Mouse (Mus musculus): ENCODE data around the gene Epb41l3. TPM values are rescaled to one million over a fixed set of nuclear protein-coding genes. Genes with fewer than 3 reads are reported as not detected.

The Epb41l3 gene
- polyA plus RNA-seq, 1 experiment from 2014 or later = 16.6 TPM

GRCm38 (mm10) chr17:69216120-69216519, 140.6 kb downstream of the Epb41l3 start:
- no peaks in the 10 kb centered on the region for H3K9me3 ChIP-seq (ENCODE audit: control insufficient read depth, low read length)
- H3K4me2 ChIP-seq (replicated peaks; ENCODE audit: low read depth) = no peak overlapping the region
- H3K36me3 ChIP-seq (ENCODE audit: control insufficient read depth, insufficient read depth, low read length) = no peaks in the 10 kb centered on the region
- DNase-seq (ENCODE audit: low spot score) = no peak
- no peak overlapping the region for H3K9ac ChIP-seq (ENCODE audit: low read length)
- H3K4me1 ChIP-seq (replicated peaks; ENCODE audit: control insufficient read depth, insufficient read depth) = no peaks in the 10 kb centered on the region
- no peak overlapping the region for H3K27ac ChIP-seq (replicated peaks)
- no peaks in the 10 kb centered on the region for H3K27me3 ChIP-seq (ENCODE audit: control insufficient read depth, insufficient read depth, low read length)
- WGBS = 88% methylated on average over 3 of the region's 3 CpGs
- TF ChIP-seq EP300 (optimal IDR thresholded peaks at IDR 0.05) (no peak), CTCF (IDR thresholded peaks at IDR 0.05; ENCODE audit: low read depth) (no peak)
- ATAC-seq (ENCODE audit: low FRiP score, low TSS enrichment) = no peak
- H3K4me3 ChIP-seq (ENCODE audit: low read depth, low read length) = no peak overlapping the region

- WGBS = 76% methylated on average over 7 of the region's 7 CpGs
- Histone ChIP-seq H3K36me3 (ENCODE audit: control insufficient read depth, insufficient read depth, low read length) (no peaks in the 10 kb centered on the region), H3K4me3 (ENCODE audit: low read depth, low read length) (no peak overlapping the region), H3K27me3 (ENCODE audit: control insufficient read depth, insufficient read depth, low read length) (no peaks in the 10 kb centered on the region), H3K4me2 (replicated peaks; ENCODE audit: low read depth) (no peak overlapping the region), H3K9me3 (ENCODE audit: control insufficient read depth, low read length) (no peaks in the 10 kb centered on the region), H3K4me1 (replicated peaks; ENCODE audit: control insufficient read depth, insufficient read depth) (no peaks in the 10 kb centered on the region), H3K27ac (replicated peaks) (no peak overlapping the region), H3K9ac (ENCODE audit: low read length) (no peak overlapping the region)
- DNase-seq (ENCODE audit: low spot score) (no peak), ATAC-seq (ENCODE audit: low FRiP score, low TSS enrichment) (no peak)
- TF ChIP-seq CTCF (IDR thresholded peaks at IDR 0.05; ENCODE audit: low read depth) = no peak
- no peak for TF ChIP-seq EP300 (optimal IDR thresholded peaks at IDR 0.05)
Observed at GRCm38 (mm10) chr17:69220849-69221248, 145.4 kb downstream of the Epb41l3 start.

GRCm38 (mm10) chr17:69221377-69221776, 145.9 kb downstream of the Epb41l3 start:
- H3K9ac ChIP-seq (ENCODE audit: low read length) = no peak overlapping the region
- no peaks in the 10 kb centered on the region for H3K36me3 ChIP-seq (ENCODE audit: control insufficient read depth, insufficient read depth, low read length)
- H3K4me1 ChIP-seq (replicated peaks; ENCODE audit: control insufficient read depth, insufficient read depth) = no peaks in the 10 kb centered on the region
- no peak for DNase-seq (ENCODE audit: low spot score)
- 53% methylated on average over 6 of the region's 6 CpGs for WGBS
- ATAC-seq (ENCODE audit: low FRiP score, low TSS enrichment) = 0 out of 2 replicates have a peak, but pooled peaks have one; percentile 56
- TF ChIP-seq EP300 (optimal IDR thresholded peaks at IDR 0.05) = no peak
- TF ChIP-seq CTCF (IDR thresholded peaks at IDR 0.05; ENCODE audit: low read depth) = no peak
- H3K27me3 ChIP-seq (ENCODE audit: control insufficient read depth, insufficient read depth, low read length) = no peaks in the 10 kb centered on the region
- no peak overlapping the region for H3K4me2 ChIP-seq (replicated peaks; ENCODE audit: low read depth)
- no peaks in the 10 kb centered on the region for H3K9me3 ChIP-seq (ENCODE audit: control insufficient read depth, low read length)
- no peak overlapping the region for H3K27ac ChIP-seq (replicated peaks)
- no peak overlapping the region for H3K4me3 ChIP-seq (ENCODE audit: low read depth, low read length)

- Histone ChIP-seq H3K36me3 (ENCODE audit: control insufficient read depth, insufficient read depth, low read length) (no peaks in the 10 kb centered on the region), H3K4me3 (ENCODE audit: low read depth, low read length) (no peak overlapping the region), H3K9ac (ENCODE audit: low read length) (no peak overlapping the region), H3K27ac (replicated peaks) (no peak overlapping the region), H3K4me2 (replicated peaks; ENCODE audit: low read depth) (no peak overlapping the region), H3K9me3 (ENCODE audit: control insufficient read depth, low read length) (no peaks in the 10 kb centered on the region), H3K27me3 (ENCODE audit: control insufficient read depth, insufficient read depth, low read length) (no peaks in the 10 kb centered on the region), H3K4me1 (replicated peaks; ENCODE audit: control insufficient read depth, insufficient read depth) (0 out of 2 replicates have a peak, but pooled peaks cover 3% of the 10 kb centered on the region)
- 30% methylated on average over 10 of the region's 10 CpGs for WGBS
- TF ChIP-seq EP300 (optimal IDR thresholded peaks at IDR 0.05) (no peak), CTCF (IDR thresholded peaks at IDR 0.05; ENCODE audit: low read depth) (no peak)
- ATAC-seq (ENCODE audit: low FRiP score, low TSS enrichment) (no peak), DNase-seq (ENCODE audit: low spot score) (no peak)
Observed at GRCm38 (mm10) chr17:69221966-69222692, 146.6 kb downstream of the Epb41l3 start.

- Histone ChIP-seq H3K4me2 (replicated peaks; ENCODE audit: low read depth) (no peak overlapping the region), H3K9me3 (ENCODE audit: control insufficient read depth, low read length) (no peaks in the 10 kb centered on the region), H3K36me3 (ENCODE audit: control insufficient read depth, insufficient read depth, low read length) (no peaks in the 10 kb centered on the region), H3K4me3 (ENCODE audit: low read depth, low read length) (no peak overlapping the region), H3K4me1 (replicated peaks; ENCODE audit: control insufficient read depth, insufficient read depth) (0 out of 2 replicates have a peak, but pooled peaks cover 3% of the 10 kb centered on the region), H3K27ac (replicated peaks) (no peak overlapping the region), H3K27me3 (ENCODE audit: control insufficient read depth, insufficient read depth, low read length) (no peaks in the 10 kb centered on the region), H3K9ac (ENCODE audit: low read length) (no peak overlapping the region)
- TF ChIP-seq EP300 (optimal IDR thresholded peaks at IDR 0.05) (no peak), CTCF (IDR thresholded peaks at IDR 0.05; ENCODE audit: low read depth) (no peak)
- 84% methylated on average over 7 of the region's 7 CpGs for WGBS
- DNase-seq (ENCODE audit: low spot score) = no peak
- 0 out of 2 replicates have a peak, but pooled peaks have one; percentile 21 for ATAC-seq (ENCODE audit: low FRiP score, low TSS enrichment)
Observed at GRCm38 (mm10) chr17:69225996-69226395, 150.5 kb downstream of the Epb41l3 start.

GRCm38 (mm10) chr17:69227426-69228014, 152.0 kb downstream of the Epb41l3 start:
- ATAC-seq (ENCODE audit: low FRiP score, low TSS enrichment) = no peak
- 38% methylated on average over 9 of the region's 9 CpGs for WGBS

More at GRCm38 (mm10) chr17:69227426-69228014, 152.0 kb downstream of the Epb41l3 start:
- H3K9me3 ChIP-seq (ENCODE audit: control insufficient read depth, low read length) = no peaks in the 10 kb centered on the region
- TF ChIP-seq CTCF (IDR thresholded peaks at IDR 0.05; ENCODE audit: low read depth) = no peak
- TF ChIP-seq EP300 (optimal IDR thresholded peaks at IDR 0.05) = no peak
- no peak for DNase-seq (ENCODE audit: low spot score)
- no peak overlapping the region for H3K27ac ChIP-seq (replicated peaks)
- no peak overlapping the region for H3K4me2 ChIP-seq (replicated peaks; ENCODE audit: low read depth)
- no peak overlapping the region for H3K9ac ChIP-seq (ENCODE audit: low read length)
- no peak overlapping the region for H3K4me3 ChIP-seq (ENCODE audit: low read depth, low read length)
- H3K36me3 ChIP-seq (ENCODE audit: control insufficient read depth, insufficient read depth, low read length) = no peaks in the 10 kb centered on the region
- H3K4me1 ChIP-seq (replicated peaks; ENCODE audit: control insufficient read depth, insufficient read depth) = 0 out of 2 replicates have a peak, but pooled peaks cover 3% of the 10 kb centered on the region
- H3K27me3 ChIP-seq (ENCODE audit: control insufficient read depth, insufficient read depth, low read length) = no peaks in the 10 kb centered on the region

All from stomach, postnatal 0 days (tissue).